Mouse (Mus musculus) gastrocnemius, adult 2 months (tissue): Measurements from ENCODE around the gene Fam174b. TPM values are rescaled to one million over a fixed set of nuclear protein-coding genes. Genes with fewer than 3 reads are reported as not detected.

Experiments used
- DNase-seq: peaks from one replicate; pipeline ENCODE4 v3.0.0; 2022
- H3K27ac ChIP-seq: fragments of 200-600 bp; 2 replicates; pipeline ENCODE4 v1.8.1; 2022; ENCODE audit warnings: mild to moderate bottlenecking
- H3K4me3 ChIP-seq: fragments of 200-600 bp; 2 replicates; pipeline ENCODE4 v1.8.1; 2022; ENCODE audit warnings: mild to moderate bottlenecking, moderate library complexity
- CTCF ChIP-seq: fragments of 200-600 bp; IDR thresholded peaks from 2 replicates; pipeline ENCODE4 v1.8.1; 2022; ENCODE audit warnings: antibody characterized with exemption, mild to moderate bottlenecking, moderate library complexity
- intact Hi-C: fragments of 180-260 bp; cut with DNase I; formaldehyde crosslinking; loops from one replicate; pipeline ENCODE4 v1.15.1; 2025
- long read RNA-seq, 2 experiments: library from polyadenylated mRNA; stranded (forward); transcript quantifications; one replicate each; pipeline ENCODE4 v2.0.0; 2021
- total RNA-seq, 2 experiments: library from RNA; stranded (reverse); gene quantifications; 2 replicates each; pipeline ENCODE4 v1.2.3; 2021

Fam174b gene
- 1 to 10 TPM; 1.2 to 2.8 TPM for total RNA-seq
- long read RNA-seq, experiment 1, partial matches to known transcripts, result 0 of 5 reads
- long read RNA-seq, experiment 1, other reads (novel, unspliced or antisense), result 1 of 5 reads
- long read RNA-seq, experiment 2, transcript Fam174b-201 (3 exons, 2,683 nt), result major isoform, 8 of 9 reads
- long read RNA-seq, experiment 2, partial matches to known transcripts, result 0 of 9 reads
- long read RNA-seq, experiment 2, other reads (novel, unspliced or antisense), result 1 of 9 reads

DNA sequence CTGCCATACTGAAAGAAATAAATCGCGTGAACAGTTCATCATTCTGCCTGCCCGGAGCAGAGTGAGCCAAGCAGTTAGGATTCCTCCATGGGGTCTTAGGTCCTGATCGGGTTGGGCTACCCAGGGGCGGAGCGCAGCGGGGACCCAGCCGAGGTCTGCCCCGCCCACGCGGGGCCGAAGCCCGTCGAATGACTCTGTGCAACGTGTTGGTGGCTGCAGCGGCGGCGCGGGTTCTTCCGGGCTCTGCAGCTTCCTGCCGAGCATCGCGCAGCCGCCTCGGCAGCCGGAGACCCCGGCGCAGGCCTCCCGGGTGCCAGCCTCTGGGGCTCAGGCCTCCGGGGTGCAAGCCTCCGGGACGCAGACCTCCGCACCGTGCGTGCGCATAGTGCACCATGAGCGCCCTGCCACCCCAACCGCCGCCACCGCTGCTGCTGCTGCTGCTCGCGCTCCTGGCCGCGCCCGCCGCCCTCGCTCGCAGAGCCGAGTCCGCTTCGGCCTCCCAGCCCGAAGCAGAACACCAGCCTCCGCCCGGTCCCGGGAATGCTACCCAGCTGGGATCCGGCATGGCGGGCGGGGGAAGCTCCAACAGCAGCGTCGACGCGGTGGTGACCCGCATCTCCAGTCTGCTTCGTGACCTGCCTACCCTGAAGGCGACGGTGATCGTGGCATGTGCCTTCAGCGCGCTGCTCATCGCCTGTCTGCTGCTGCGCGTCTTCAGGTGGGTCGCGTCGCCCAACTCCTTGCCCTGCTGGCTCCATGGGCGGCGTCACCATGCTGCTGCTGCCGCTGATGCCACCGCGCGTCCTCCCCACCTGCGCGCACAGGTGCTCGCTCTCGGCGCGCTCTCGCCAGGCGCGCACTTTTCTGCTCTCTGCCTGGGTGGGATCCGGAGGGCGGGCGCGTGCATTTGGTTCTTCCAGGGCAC lies at the start of gene Fam174b:
Fam174b (plus strand) TSS at position 192 of the 925 bp plus-strand sequence.
- TF ChIP-seq CTCF, result no peak
- H3K27ac ChIP-seq, result peak within 1 kb of the TSS; percentile 66
- intact Hi-C loops, result loop anchor here (2.0 kb wide), 1 partner anchor 20 kb away; no protein-coding TSS in a partner anchor
- DNase-seq, result peak; percentile 59
- H3K4me3 ChIP-seq, result peak within 1 kb of the TSS; percentile 76

DNA sequence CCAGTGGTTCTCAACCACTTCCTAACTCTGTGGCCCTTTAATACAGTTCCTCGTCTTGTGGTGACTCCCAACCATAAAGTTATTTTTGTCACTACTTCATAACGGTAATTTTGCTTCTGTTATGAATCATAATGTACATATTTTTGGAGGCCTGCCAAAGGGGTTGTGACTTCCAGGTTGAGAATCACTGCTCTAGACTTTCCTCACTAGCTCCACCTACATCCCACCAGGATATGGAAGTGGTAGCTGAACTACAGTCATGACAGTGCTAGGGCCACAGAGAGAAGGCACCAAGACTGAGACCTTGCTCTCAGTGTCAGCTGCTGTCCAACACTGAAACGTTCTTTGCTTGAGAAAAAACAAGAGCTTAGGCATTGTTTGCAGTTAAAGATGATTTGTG lies 43.0 kb upstream of the Fam174b start:
- Histone ChIP-seq H3K27ac (no peak overlapping the region), H3K4me3 (no peak overlapping the region)
- intact Hi-C loops, result no loop called here
- no peak for DNase-seq
- no peak for TF ChIP-seq CTCF

DNA sequence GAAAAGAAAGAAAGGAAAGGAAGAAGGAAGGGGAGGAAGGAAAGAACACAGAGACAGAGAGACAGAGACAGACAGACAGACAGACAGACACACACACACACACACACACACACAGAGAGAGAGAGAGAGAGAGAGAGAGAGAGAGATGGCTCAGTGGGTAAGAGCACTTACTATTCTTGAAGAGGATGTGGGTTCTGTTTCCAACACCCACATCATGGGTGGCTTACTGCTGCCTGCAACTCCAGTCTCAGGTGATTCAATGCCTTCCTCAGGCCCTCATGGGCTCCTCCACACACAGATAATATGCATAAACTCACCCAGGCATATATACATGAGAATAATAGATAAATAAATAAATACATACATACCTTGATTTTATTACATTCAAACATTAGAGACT lies 35.8 kb upstream of the Fam174b start:
- intact Hi-C loops, result no loop called here
- no peak for DNase-seq
- H3K27ac ChIP-seq, result no peak overlapping the region
- TF ChIP-seq CTCF, result no peak
- no peak overlapping the region for H3K4me3 ChIP-seq

DNA sequence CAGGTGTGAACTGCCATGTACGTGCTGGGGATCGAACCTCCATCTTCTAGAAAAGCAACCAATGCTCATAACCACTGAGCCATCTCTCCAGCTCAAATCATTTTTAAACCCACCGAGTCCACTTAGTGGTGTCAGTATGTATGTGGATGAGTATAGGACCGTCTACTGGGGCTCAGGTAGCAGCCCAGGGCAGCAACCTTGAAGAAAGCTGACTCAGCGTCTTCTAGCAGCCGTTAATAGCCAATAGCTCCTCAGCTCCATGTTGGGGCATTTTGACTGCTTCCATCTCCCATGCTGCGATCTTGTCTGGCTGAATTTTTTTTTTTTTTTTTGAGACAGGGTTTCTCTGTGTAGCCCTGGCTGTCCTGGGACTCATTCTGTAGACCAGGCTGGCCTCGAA lies 26.6 kb upstream of the Fam174b start:
- TF ChIP-seq CTCF, result no peak

DNA sequence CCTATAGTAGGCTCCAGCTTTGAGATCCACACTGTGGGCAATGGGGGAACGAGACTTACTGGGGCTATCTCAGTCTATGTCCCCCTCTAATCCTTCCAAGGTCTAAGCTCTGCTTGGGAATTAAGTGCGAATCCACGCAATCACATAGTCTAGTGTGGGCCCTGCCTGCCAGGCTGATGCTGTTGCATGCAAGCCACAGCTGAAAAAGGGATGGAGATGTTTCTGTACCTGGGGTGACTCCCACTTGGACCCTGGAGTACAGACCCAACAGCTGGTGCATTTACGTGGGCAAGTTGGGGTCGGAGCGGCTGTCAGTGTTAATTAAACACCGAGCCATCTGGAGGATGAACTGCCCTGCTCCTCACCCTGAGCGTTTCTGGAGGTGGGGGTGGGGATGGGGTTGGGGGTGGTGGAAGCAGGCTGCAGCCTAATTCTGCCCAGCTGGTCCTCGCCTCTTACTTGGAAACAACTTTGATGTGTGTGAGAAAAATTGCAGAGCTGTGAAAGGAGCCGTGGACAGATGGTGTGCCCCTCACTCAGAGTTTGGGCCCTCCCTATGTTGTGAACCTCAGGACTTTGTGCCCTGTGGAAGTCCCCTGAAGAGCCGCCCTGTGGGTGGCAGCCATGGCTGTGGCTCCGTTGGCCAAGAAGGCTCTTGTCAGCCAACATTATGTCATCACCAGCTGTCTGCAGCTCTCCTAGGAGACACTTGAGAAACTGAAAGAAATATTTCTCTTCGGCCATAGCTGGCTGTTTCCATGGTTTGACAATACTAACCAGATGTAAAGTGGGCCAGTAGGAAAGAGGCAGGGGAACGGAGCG lies 24.0 kb upstream of the Fam174b start:
- TF ChIP-seq CTCF, result peak; percentile 22; the same call in 1 of the 2 replicates
- Histone ChIP-seq H3K4me3 (peak overlapping the region; percentile 17; the same call in 1 of the 2 replicates), H3K27ac (no peak overlapping the region)
- peak; percentile 75 for DNase-seq
- intact Hi-C loops, result no loop called here

More for the DNA sequence above, 26.6 kb upstream of the Fam174b start:
- intact Hi-C loops, result no loop called here
- Histone ChIP-seq H3K27ac (no peak overlapping the region), H3K4me3 (no peak overlapping the region)
- DNase-seq, result no peak

DNA sequence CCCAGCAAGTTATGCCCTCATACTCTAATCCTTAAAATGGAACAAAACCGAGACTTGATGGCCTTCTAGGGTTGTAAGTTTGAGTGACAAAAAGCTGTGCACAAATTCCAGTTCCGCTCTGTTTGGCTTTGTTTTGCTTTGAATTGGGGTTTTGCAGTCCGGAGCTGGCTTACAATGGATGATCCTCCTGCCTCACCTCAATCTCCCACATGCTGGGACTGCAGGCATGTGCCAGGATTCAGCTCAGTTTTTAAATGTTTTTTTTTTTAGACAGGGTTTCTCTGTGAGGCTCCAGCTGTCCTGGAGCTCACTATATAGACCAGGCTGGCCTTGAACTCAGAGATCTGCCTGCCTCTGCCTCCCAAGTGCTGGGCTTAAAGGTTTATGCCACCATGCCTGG lies 23.3 kb upstream of the Fam174b start:
- H3K4me3 ChIP-seq, result peak overlapping the region; percentile 20; the same call in 1 of the 2 replicates
- DNase-seq, result no peak
- H3K27ac ChIP-seq, result no peak overlapping the region
- intact Hi-C loops, result no loop called here
- TF ChIP-seq CTCF, result no peak

DNA sequence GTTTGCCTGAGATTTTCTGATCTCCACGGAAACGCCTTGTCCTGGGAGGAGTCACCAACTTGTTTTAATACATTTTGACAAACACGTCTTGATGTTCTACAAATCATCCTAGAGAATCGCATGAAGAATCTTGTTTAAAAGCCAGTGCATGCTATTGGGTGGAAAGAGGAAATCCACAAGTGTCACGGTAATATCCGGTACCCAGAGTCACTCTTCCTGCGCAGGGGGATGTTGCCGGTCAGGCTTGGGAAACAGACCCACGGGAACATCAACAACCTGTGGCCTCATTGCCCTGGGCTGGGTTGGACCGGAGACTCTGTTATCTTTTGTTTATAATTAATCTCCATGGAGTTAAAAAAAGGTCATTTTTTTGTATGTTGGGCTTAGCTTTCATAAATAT lies 22.1 kb upstream of the Fam174b start:
- intact Hi-C loops, result no loop called here
- Histone ChIP-seq H3K27ac (peak overlapping the region; percentile 41; the same call in 1 of the 2 replicates), H3K4me3 (no peak overlapping the region)
- TF ChIP-seq CTCF, result no peak
- DNase-seq, result no peak

DNA sequence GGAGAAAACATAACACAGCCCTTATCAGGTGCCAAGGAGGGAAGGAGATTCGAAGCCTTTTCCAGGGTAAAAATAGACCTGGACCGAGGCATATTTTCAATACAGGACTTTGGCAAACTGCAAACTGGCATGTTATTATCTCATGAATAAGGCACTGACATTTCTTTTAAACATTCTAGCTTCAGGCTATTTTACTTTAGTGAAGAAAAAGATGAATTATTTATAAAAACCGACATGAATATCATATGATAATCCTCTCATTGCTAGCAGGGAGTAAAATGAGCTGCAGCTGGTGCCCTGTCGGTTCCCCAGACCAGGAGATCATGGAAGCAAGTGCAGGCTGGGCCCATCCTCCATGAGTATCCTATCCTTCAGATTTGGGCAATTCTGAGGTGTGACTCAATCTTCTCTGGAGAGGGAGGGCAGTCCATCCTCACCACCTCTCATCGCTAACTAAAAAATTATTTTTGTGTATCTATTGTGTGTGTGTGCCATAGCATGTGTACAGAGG lies 21.6 kb upstream of the Fam174b start:
- Histone ChIP-seq H3K4me3 (no peak overlapping the region), H3K27ac (peak overlapping the region; percentile 41; the same call in 1 of the 2 replicates)
- intact Hi-C loops, result no loop called here
- TF ChIP-seq CTCF, result no peak
- no peak for DNase-seq

DNA sequence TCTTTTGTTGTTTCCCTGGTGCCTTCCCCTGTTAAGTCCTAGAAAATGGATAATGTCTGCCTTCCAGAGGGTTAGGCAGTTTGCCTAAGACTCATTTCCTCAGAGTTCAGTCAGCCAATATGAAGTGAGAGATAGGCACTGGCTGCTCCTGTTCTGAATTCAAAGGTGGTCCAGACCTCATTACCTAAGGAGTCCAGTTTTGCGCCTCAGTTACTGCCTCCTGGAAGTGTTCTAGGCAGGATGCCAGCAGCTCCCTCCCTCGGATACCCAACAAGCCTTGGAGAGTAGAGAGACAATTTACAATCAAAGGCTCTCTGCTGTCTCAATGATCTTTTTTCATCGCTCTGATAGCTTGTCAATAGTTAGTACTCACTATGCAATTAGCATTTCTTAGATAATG lies 19.1 kb upstream of the Fam174b start:
- H3K4me3 ChIP-seq, result no peak overlapping the region
- no peak overlapping the region for H3K27ac ChIP-seq
- no peak for TF ChIP-seq CTCF
- intact Hi-C loops, result loop anchor here (2.0 kb wide), 1 partner anchor 20 kb away; the partner anchor contains the start of gene Fam174b
- DNase-seq, result no peak

DNA sequence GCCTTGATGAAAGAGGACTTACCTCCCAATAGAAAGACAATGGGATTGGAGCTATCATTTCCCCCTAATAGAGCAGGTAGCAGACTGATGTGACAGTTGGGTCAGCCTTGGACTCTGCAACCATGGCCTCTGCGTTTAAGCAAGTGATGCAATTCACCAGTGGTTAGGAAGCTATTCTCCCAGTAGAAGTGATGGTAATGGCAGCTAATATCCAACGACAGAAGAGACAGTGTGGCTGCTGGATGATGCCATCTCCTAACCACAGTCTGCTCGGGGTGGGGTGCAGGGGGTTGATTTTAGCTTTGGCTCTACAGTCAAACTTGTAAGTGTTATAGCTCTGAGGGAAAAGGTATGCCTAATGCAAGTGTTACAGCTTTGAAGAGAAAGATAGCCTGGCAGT lies 18.3 kb upstream of the Fam174b start:
- TF ChIP-seq CTCF, result no peak
- DNase-seq, result no peak
- no peak overlapping the region for H3K27ac ChIP-seq
- no peak overlapping the region for H3K4me3 ChIP-seq
- intact Hi-C loops, result loop anchor here (2.0 kb wide), 1 partner anchor 19 kb away; the partner anchor contains the start of gene Fam174b

DNA sequence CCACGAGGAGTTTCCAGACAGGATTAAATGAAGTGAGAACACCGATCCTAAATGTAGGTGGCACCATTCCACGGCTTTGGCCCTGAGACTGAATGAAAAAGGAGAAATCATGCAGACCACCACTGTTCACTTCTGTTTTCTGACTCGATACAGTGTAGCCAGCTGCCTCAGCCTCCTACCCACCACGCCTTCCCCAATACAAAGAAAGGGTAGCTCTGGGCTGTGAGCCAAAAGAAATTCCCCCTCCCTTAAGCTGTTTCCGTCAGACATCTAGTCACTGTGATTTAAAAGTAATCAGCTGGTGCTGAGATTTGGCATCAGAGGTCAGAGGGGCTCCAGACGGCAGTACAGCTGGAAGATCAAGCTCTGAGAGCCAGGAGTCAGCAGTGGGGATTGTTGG lies 10.2 kb upstream of the Fam174b start:
- Histone ChIP-seq H3K4me3 (no peak overlapping the region), H3K27ac (no peak overlapping the region)
- no peak for DNase-seq
- TF ChIP-seq CTCF, result no peak
- intact Hi-C loops, result no loop called here

DNA sequence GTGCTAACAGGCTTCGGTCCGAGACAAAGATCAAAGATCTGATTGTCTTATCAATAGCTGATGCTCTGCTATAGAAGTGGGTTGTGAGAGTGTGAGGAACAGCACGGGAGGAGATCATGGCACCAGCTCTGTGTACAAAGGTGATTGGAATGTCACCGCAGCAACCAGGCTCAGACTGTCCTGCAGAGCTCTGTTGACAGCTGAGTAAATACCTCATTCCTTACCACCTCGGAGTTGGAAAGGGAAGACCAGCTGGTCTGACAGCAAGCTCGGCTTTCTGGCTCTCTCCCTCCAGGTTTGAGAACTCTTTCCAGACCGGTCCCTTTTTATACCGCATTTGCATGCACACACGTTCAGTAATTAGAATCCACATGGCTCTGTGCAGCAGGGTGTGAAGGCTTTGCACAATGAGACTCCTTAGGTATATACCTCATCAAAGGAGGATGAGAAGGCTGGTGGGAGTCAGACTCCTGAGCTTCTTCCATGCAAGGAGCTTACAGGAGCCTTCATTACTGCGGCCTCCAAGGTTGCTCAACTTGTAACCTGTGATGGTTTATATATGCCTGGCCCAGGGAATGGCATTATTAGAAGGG lies 9.6 kb upstream of the Fam174b start:
- Histone ChIP-seq H3K4me3 (no peak overlapping the region), H3K27ac (no peak overlapping the region)
- DNase-seq, result no peak
- TF ChIP-seq CTCF, result no peak
- intact Hi-C loops, result no loop called here
